Mouse (Mus musculus): Measurements from ENCODE around the gene Man1c1.

Man1c1 gene

GRCm38 (mm10) chr4:134612070-134612667, 91.9 kb downstream of the Man1c1 start:
- no peak for DNase-seq (ENCODE audit: extremely low spot score, low read depth, low spot score)

- no peak for DNase-seq (ENCODE audit: extremely low spot score, low read depth, low spot score)
Measured at GRCm38 (mm10) chr4:134610616-134611015, 93.5 kb downstream of the Man1c1 start.

GRCm38 (mm10) chr4:134607679-134608078, 96.4 kb downstream of the Man1c1 start:
- DNase-seq (ENCODE audit: extremely low spot score, low read depth, low spot score) = no peak

- DNase-seq (ENCODE audit: extremely low spot score, low read depth, low spot score) = no peak
Measured at GRCm38 (mm10) chr4:134606054-134606453, 98.0 kb downstream of the Man1c1 start.

GRCm38 (mm10) chr4:134604472-134604871, 99.6 kb downstream of the Man1c1 start:
- DNase-seq (ENCODE audit: extremely low spot score, low read depth, low spot score) = no peak

- no peak for DNase-seq (ENCODE audit: extremely low spot score, low read depth, low spot score)
Measured at GRCm38 (mm10) chr4:134603553-134603952, 100.5 kb downstream of the Man1c1 start.

- no peak for DNase-seq (ENCODE audit: extremely low spot score, low read depth, low spot score)
Measured at GRCm38 (mm10) chr4:134602610-134603009, 101.5 kb downstream of the Man1c1 start.

GRCm38 (mm10) chr4:134601981-134602380, 102.1 kb downstream of the Man1c1 start:
- no peak for DNase-seq (ENCODE audit: extremely low spot score, low read depth, low spot score)

- DNase-seq (ENCODE audit: extremely low spot score, low read depth, low spot score) = no peak
Measured at GRCm38 (mm10) chr4:134601404-134601803, 102.7 kb downstream of the Man1c1 start.

- no peak for DNase-seq (ENCODE audit: extremely low spot score, low read depth, low spot score)
Measured at GRCm38 (mm10) chr4:134600777-134601176, 103.3 kb downstream of the Man1c1 start.

- DNase-seq (ENCODE audit: extremely low spot score, low read depth, low spot score) = no peak
Measured at GRCm38 (mm10) chr4:134600060-134600459, 104.0 kb downstream of the Man1c1 start.

- no peak for DNase-seq (ENCODE audit: extremely low spot score, low read depth, low spot score)
Measured at GRCm38 (mm10) chr4:134596816-134597692, 107.0 kb downstream of the Man1c1 start.

GRCm38 (mm10) chr4:134594731-134595439, 109.2 kb downstream of the Man1c1 start:
- DNase-seq (ENCODE audit: extremely low spot score, low read depth, low spot score) = no peak

- no peak for DNase-seq (ENCODE audit: extremely low spot score, low read depth, low spot score)
Measured at GRCm38 (mm10) chr4:134592442-134592841, 111.6 kb downstream of the Man1c1 start.

GRCm38 (mm10) chr4:134591506-134592061, 112.5 kb downstream of the Man1c1 start:
- no peak for DNase-seq (ENCODE audit: extremely low spot score, low read depth, low spot score)

GRCm38 (mm10) chr4:134590227-134590926, 113.7 kb downstream of the Man1c1 start:
- no peak for DNase-seq (ENCODE audit: extremely low spot score, low read depth, low spot score)

GRCm38 (mm10) chr4:134589786-134590185, 114.3 kb downstream of the Man1c1 start:
- no peak for DNase-seq (ENCODE audit: extremely low spot score, low read depth, low spot score)

- no peak for DNase-seq (ENCODE audit: extremely low spot score, low read depth, low spot score)
Measured at GRCm38 (mm10) chr4:134588951-134589350, 115.1 kb downstream of the Man1c1 start.

GRCm38 (mm10) chr4:134588287-134588686, 115.8 kb downstream of the Man1c1 start:
- DNase-seq (ENCODE audit: extremely low spot score, low read depth, low spot score) = no peak

- DNase-seq (ENCODE audit: extremely low spot score, low read depth, low spot score) = no peak
Measured at GRCm38 (mm10) chr4:134587636-134588197, 116.4 kb downstream of the Man1c1 start.

Measured in hindlimb bud, embryonic 11.5 days (tissue).